Mouse (Mus musculus) midbrain, embryonic 11.5 days (tissue): ENCODE measurements around the gene Zfp950. TPM values are rescaled to one million over a fixed set of nuclear protein-coding genes. Genes with fewer than 3 reads are reported as not detected.

Source experiments
- ATAC-seq: fragments of 200-750 bp; cut with Nextera tagmentation; 2 replicates; pipeline ENCODE4 v1.8.0; 2017; ENCODE audit warnings: moderate TSS enrichment, moderate library complexity; ENCODE audit not compliant: low FRiP score
- DNase-seq: peaks from one replicate; pipeline ENCODE4 v3.0.0; 2015; ENCODE audit warnings: low spot score; ENCODE audit errors: missing footprints
- H3K27ac ChIP-seq: fragments of 300-500 bp; sonication (generic); 2 replicates; pipeline ENCODE4 v1.5.1; 2014; ENCODE audit warnings: low read depth, low read length
- H3K27me3 ChIP-seq: fragments of 300-500 bp; sonication (generic); 2 replicates; pipeline ENCODE4 v1.6.1; 2014; ENCODE audit warnings: mild to moderate bottlenecking, low read length, moderate library complexity, mixed read lengths; ENCODE audit not compliant: control insufficient read depth, insufficient read depth
- H3K36me3 ChIP-seq: fragments of 300-500 bp; sonication (generic); 2 replicates; pipeline ENCODE4 v1.6.1; 2014; ENCODE audit warnings: mild to moderate bottlenecking, low read length, moderate library complexity, mixed read lengths; ENCODE audit not compliant: control insufficient read depth, insufficient read depth
- H3K4me1 ChIP-seq: fragments of 300-500 bp; sonication (generic); 2 replicates; pipeline ENCODE4 v1.6.1; 2014; ENCODE audit warnings: low read length; ENCODE audit not compliant: control insufficient read depth, insufficient read depth
- H3K4me2 ChIP-seq: fragments of 300-500 bp; sonication (generic); 2 replicates; pipeline ENCODE4 v1.6.1; 2014; ENCODE audit warnings: mild to moderate bottlenecking, moderate library complexity
- H3K4me3 ChIP-seq: fragments of 300-500 bp; sonication (generic); 2 replicates; pipeline ENCODE4 v1.5.1; 2014; ENCODE audit warnings: low read depth, low read length
- H3K9ac ChIP-seq: fragments of 300-500 bp; sonication (generic); 2 replicates; pipeline ENCODE4 v1.6.1; 2014; ENCODE audit warnings: low read length
- H3K9me3 ChIP-seq: fragments of 300-500 bp; sonication (generic); 2 replicates; pipeline ENCODE4 v1.6.1; 2016; ENCODE audit warnings: low read length; ENCODE audit not compliant: control insufficient read depth
- WGBS: fragments of 180-500 bp; shearing (Covaris S2); extraction: QIAGEN DNeasy Blood & Tissue Kit; methylation state at CpG from one replicate; pipeline ENCODE4 v1.1.7; 2014; 5-methylcytosine and 5-hydroxymethylcytosine counted together
- polyA plus RNA-seq: library from polyadenylated mRNA; unstranded; fragments of >200 nt; fragmentation: Nextera tagmentation; extraction: Ambion mirVana; gene quantifications from 2 replicates; pipeline ENCODE4 v1.2.1, GENCODE M21; 2014

Zfp950 gene
- polyA plus RNA-seq, 1 experiment from 2014 or later, result 30.7 TPM

- ATAC-seq, result no peak
- Histone ChIP-seq H3K4me1 (no peaks in the 10 kb centered on the region), H3K9ac (no peak overlapping the region), H3K27ac (no peak overlapping the region), H3K4me3 (no peak overlapping the region), H3K9me3 (no peaks in the 10 kb centered on the region), H3K27me3 (no peaks in the 10 kb centered on the region), H3K36me3 (no peaks in the 10 kb centered on the region), H3K4me2 (no peak overlapping the region)
- 94% methylated on average over 5 of the region's 5 CpGs for WGBS
- no peak for DNase-seq
Observed at GRCm38 (mm10) chr19:61080251-61080749, 60.3 kb downstream of the Zfp950 start.

GRCm38 (mm10) chr19:61078622-61079021 lies 62.0 kb downstream of the Zfp950 start:
- 84% methylated on average over 3 of the region's 3 CpGs for WGBS

GRCm38 (mm10) chr19:61065011-61065410 lies 75.6 kb downstream of the Zfp950 start:
- ATAC-seq, result no peak
- Histone ChIP-seq H3K27me3 (no peaks in the 10 kb centered on the region), H3K9ac (no peak overlapping the region), H3K4me1 (no peaks in the 10 kb centered on the region), H3K36me3 (no peaks in the 10 kb centered on the region), H3K4me2 (no peak overlapping the region), H3K4me3 (no peak overlapping the region), H3K27ac (no peak overlapping the region), H3K9me3 (no peaks in the 10 kb centered on the region)
- no peak for DNase-seq
- WGBS, result 80% methylated on average over 1 of the region's 1 CpGs

More at GRCm38 (mm10) chr19:61078622-61079021, 62.0 kb downstream of the Zfp950 start:
- no peaks in the 10 kb centered on the region for H3K9me3 ChIP-seq
- no peak overlapping the region for H3K27ac ChIP-seq
- no peak overlapping the region for H3K4me2 ChIP-seq
- H3K36me3 ChIP-seq, result no peaks in the 10 kb centered on the region
- ATAC-seq (no peak), DNase-seq (no peak)
- no peak overlapping the region for H3K9ac ChIP-seq
- H3K4me1 ChIP-seq, result no peaks in the 10 kb centered on the region
- H3K4me3 ChIP-seq, result no peak overlapping the region
- no peaks in the 10 kb centered on the region for H3K27me3 ChIP-seq

- Histone ChIP-seq H3K27ac (no peak overlapping the region), H3K4me3 (no peak overlapping the region), H3K4me2 (no peak overlapping the region), H3K9ac (no peak overlapping the region), H3K36me3 (no peaks in the 10 kb centered on the region), H3K4me1 (no peaks in the 10 kb centered on the region), H3K27me3 (no peaks in the 10 kb centered on the region), H3K9me3 (no peaks in the 10 kb centered on the region)
- WGBS, result 85% methylated on average over 3 of the region's 3 CpGs
- ATAC-seq (no peak), DNase-seq (no peak)
Observed at GRCm38 (mm10) chr19:61064386-61064785, 76.3 kb downstream of the Zfp950 start.

- no peak overlapping the region for H3K4me3 ChIP-seq
- no peaks in the 10 kb centered on the region for H3K36me3 ChIP-seq
- H3K27me3 ChIP-seq, result no peaks in the 10 kb centered on the region
- WGBS, result 27% methylated on average over 3 of the region's 3 CpGs
- H3K4me2 ChIP-seq, result no peak overlapping the region
- no peaks in the 10 kb centered on the region; the same call in 1 of the 2 replicates for H3K4me1 ChIP-seq
- no peak for ATAC-seq
- DNase-seq, result peak; percentile 86
- no peaks in the 10 kb centered on the region for H3K9me3 ChIP-seq
- no peak overlapping the region for H3K9ac ChIP-seq
- H3K27ac ChIP-seq, result no peak overlapping the region
Observed at GRCm38 (mm10) chr19:61057581-61057980, 83.1 kb downstream of the Zfp950 start.

- Histone ChIP-seq H3K36me3 (no peaks in the 10 kb centered on the region), H3K27ac (no peak overlapping the region), H3K9me3 (no peaks in the 10 kb centered on the region), H3K4me3 (no peak overlapping the region), H3K4me2 (no peak overlapping the region), H3K4me1 (no peaks in the 10 kb centered on the region; the same call in 1 of the 2 replicates), H3K27me3 (no peaks in the 10 kb centered on the region), H3K9ac (no peak overlapping the region)
- no peak for DNase-seq
- ATAC-seq, result no peak
- 72% methylated on average over 5 of the region's 5 CpGs for WGBS
Observed at GRCm38 (mm10) chr19:61056783-61057410, 83.7 kb downstream of the Zfp950 start.

- Histone ChIP-seq H3K4me1 (no peaks in the 10 kb centered on the region; the same call in 1 of the 2 replicates), H3K27ac (no peak overlapping the region), H3K4me3 (no peak overlapping the region), H3K9ac (no peak overlapping the region), H3K27me3 (no peaks in the 10 kb centered on the region), H3K4me2 (no peak overlapping the region), H3K9me3 (no peaks in the 10 kb centered on the region), H3K36me3 (no peaks in the 10 kb centered on the region)
- DNase-seq, result no peak
- no peak for ATAC-seq
Observed at GRCm38 (mm10) chr19:61052786-61053185, 87.9 kb downstream of the Zfp950 start.

- Histone ChIP-seq H3K9me3 (no peaks in the 10 kb centered on the region), H3K27ac (no peak overlapping the region), H3K27me3 (no peaks in the 10 kb centered on the region), H3K36me3 (no peaks in the 10 kb centered on the region), H3K4me1 (no peaks in the 10 kb centered on the region), H3K4me3 (no peak overlapping the region), H3K9ac (no peak overlapping the region), H3K4me2 (no peak overlapping the region)
- DNase-seq (no peak), ATAC-seq (no peak)
Observed at GRCm38 (mm10) chr19:61052008-61052407, 88.6 kb downstream of the Zfp950 start.

- Histone ChIP-seq H3K4me3 (no peak overlapping the region), H3K36me3 (no peaks in the 10 kb centered on the region), H3K4me2 (no peak overlapping the region), H3K4me1 (no peaks in the 10 kb centered on the region), H3K27ac (no peak overlapping the region), H3K9me3 (no peaks in the 10 kb centered on the region), H3K9ac (no peak overlapping the region), H3K27me3 (no peaks in the 10 kb centered on the region)
- WGBS, result 97% methylated on average over 1 of the region's 1 CpGs
- DNase-seq (no peak), ATAC-seq (no peak)
Observed at GRCm38 (mm10) chr19:61051151-61051550, 89.5 kb downstream of the Zfp950 start.
